In the genomic region with DNA sequence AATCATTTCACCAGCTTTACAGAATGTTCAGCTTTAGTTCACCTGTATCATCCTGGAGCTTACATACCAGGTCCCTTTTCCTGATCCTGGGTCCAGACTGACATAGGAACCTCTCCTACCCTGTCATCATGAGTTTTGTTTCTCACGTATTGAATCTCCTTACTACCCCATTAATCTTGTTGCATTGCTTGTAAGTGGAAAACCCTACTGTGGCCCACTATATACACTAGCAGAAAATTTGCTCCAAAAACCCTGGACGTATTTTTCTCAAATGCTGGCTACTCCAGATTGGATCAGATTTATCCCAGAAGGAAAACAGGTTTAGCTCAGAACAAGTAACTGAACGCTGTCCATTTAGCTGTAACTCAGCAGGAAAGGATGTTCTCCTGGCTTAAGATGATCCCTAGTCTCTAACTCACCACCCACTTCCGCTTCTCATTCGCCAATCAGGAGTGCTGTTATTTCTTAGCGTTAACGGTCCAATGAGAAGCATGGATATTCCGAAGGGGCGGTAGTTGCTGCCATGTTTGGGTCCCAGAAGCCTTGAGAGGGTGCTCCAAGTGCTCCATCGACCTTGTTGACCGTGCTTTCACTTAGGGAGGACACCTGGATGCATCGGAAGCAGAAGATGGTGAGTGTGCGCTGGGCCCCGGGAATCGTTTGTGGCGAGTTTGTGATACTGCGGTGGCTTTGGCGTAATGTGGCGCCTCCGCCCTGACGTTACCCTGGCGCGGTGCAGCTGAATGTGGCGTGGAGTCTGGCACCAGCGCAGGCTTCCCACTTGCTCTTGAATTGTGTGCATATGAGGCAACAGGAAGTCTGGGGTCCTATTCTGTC, we compare ENCODE assay signal across 8 mouse cellular contexts. TPM values are rescaled to one million over a fixed set of nuclear protein-coding genes. Genes with fewer than 3 reads are reported as not detected.
DNase-seq lines count a peak whose midpoint lies in the region; ATAC-seq lines count a peak whose summit lies in the region.
"Not testable (repeated sequence)": the region's sequence is repeated elsewhere in the genome, so short reads cannot be mapped to it uniquely, and the experiment has no call there.

Gene Zfp955b, plus strand, starts transcription at position 506 of the 837 bp plus-strand sequence.

- H3K4me1 ChIP-seq in hindbrain, embryonic 13.5 days (replicated peaks); limb, embryonic 15.5 days; midbrain, embryonic 12.5 days; stomach, embryonic 16.5 days (ENCODE audit: control insufficient read depth, insufficient read depth, low read length): not testable (repeated sequence)

- not testable (repeated sequence) for H3K27me3 ChIP-seq in hindbrain, embryonic 13.5 days; limb, embryonic 15.5 days; midbrain, embryonic 12.5 days; stomach, embryonic 16.5 days (ENCODE audit: control insufficient read depth, insufficient read depth, low read length)

- no CpG with 5 or more reads among the region's 25 CpGs for WGBS in hindbrain, embryonic 13.5 days
- WGBS in limb, embryonic 15.5 days: no CpG with 5 or more reads among the region's 25 CpGs
- WGBS in midbrain, embryonic 12.5 days: no CpG with 5 or more reads among the region's 25 CpGs
- WGBS in stomach, embryonic 16.5 days: no CpG with 5 or more reads among the region's 25 CpGs

- not testable (repeated sequence) for DNase-seq in adrenal gland, postnatal 14 days; heart, adult 8-10 months (ENCODE audit: low spot score); layer of hippocampus, postnatal 10 days (ENCODE audit: low spot score in 2 of 2)

- not testable (repeated sequence) for H3K9ac ChIP-seq in hindbrain, embryonic 13.5 days; limb, embryonic 15.5 days; midbrain, embryonic 12.5 days (replicated peaks); stomach, embryonic 16.5 days (ENCODE audit: low read length)

- H3K36me3 ChIP-seq in hindbrain, embryonic 13.5 days; limb, embryonic 15.5 days; midbrain, embryonic 12.5 days; stomach, embryonic 16.5 days (ENCODE audit: control insufficient read depth, insufficient read depth, low read length): not testable (repeated sequence)

- peak within 1 kb of the TSS; percentile 36 for H3K4me2 ChIP-seq in hindbrain, embryonic 13.5 days
- not testable (repeated sequence) for H3K4me2 ChIP-seq in limb, embryonic 15.5 days
- peak within 1 kb of the TSS; percentile 27; the same call in 1 of the 2 replicates for H3K4me2 ChIP-seq in midbrain, embryonic 12.5 days (replicated peaks)
- H3K4me2 ChIP-seq in stomach, embryonic 16.5 days (ENCODE audit: low read depth, low read length): 0 out of 2 replicates have a peak within 1 kb of the TSS, but pooled peaks have one; percentile 29

- H3K4me3 ChIP-seq in hindbrain, embryonic 13.5 days; limb, embryonic 15.5 days; midbrain, embryonic 12.5 days; stomach, embryonic 16.5 days (replicated peaks; ENCODE audit: low read length): not testable (repeated sequence)

- not testable (repeated sequence) for H3K27ac ChIP-seq in hindbrain, embryonic 13.5 days; limb, embryonic 15.5 days; midbrain, embryonic 12.5 days (replicated peaks); stomach, embryonic 16.5 days (ENCODE audit: low read length)

- H3K9me3 ChIP-seq in hindbrain, embryonic 13.5 days; limb, embryonic 15.5 days; midbrain, embryonic 12.5 days; stomach, embryonic 16.5 days (replicated peaks; ENCODE audit: control insufficient read depth, low read length): not testable (repeated sequence)

- ATAC-seq in erythroid progenitor cell, adult 5-6 weeks (replicated peaks; ENCODE audit: low FRiP score, poor library complexity, severe bottlenecking): peak; percentile 100
- ATAC-seq in hindbrain, embryonic 13.5 days (ENCODE audit: low FRiP score): peak; percentile 99
- peak; percentile 98 for ATAC-seq in limb, embryonic 15.5 days (ENCODE audit: insufficient number of reproducible peaks, low FRiP score, low TSS enrichment, low read depth)
- peak; percentile 99 for ATAC-seq in midbrain, embryonic 12.5 days (ENCODE audit: low FRiP score, low read depth)
- peak; percentile 99 for ATAC-seq in stomach, embryonic 16.5 days (ENCODE audit: insufficient read depth, low FRiP score)

RNA-seq across cellular contexts. Expression of gene Zfp955b, which starts in this region (rescaled TPM):
- 10.0 and 11.0 TPM in 2 replicates for total RNA-seq in adrenal gland, postnatal 14 days (2021)
- total RNA-seq in erythroid progenitor cell, adult 5-6 weeks (2015; ENCODE audit: low replicate concordance): 1.8 and 2.5 TPM in 2 replicates
- 0.45 and 1.7 TPM in 2 replicates for total RNA-seq in erythroid progenitor cell, adult 5-6 weeks (2017; ENCODE audit: low replicate concordance)
- total RNA-seq in heart, adult 8-10 months (2022): 10 to 100 TPM in 3 of 4 experiments, 1 to 10 TPM in 1; 9.9 to 11.3 (median 10.3) TPM
- 18.4 and 18.6 TPM in 2 replicates for polyA plus RNA-seq in hindbrain, embryonic 13.5 days (2015; fragmentation: Nextera tagmentation; extraction: Ambion mirVana)
- total RNA-seq in layer of hippocampus, postnatal 10 days (2021): 10 to 100 TPM; 21.5 to 26.8 TPM
- polyA plus RNA-seq in limb, embryonic 15.5 days (2015; fragmentation: Nextera tagmentation; extraction: Ambion mirVana): 13.2 and 15.3 TPM in 2 replicates
- polyA plus RNA-seq in midbrain, embryonic 12.5 days (2016; fragmentation: Nextera tagmentation; extraction: Ambion mirVana): 13.5 and 13.8 TPM in 2 replicates
- polyA plus RNA-seq in stomach, embryonic 16.5 days (2015; fragmentation: Nextera tagmentation; extraction: Ambion mirVana): 10.9 and 11.9 TPM in 2 replicates
